Mouse (Mus musculus): ENCODE measurements around the gene Fat2. TPM values are rescaled to one million over a fixed set of nuclear protein-coding genes. Genes with fewer than 3 reads are reported as not detected.

Gene Fat2
- total RNA-seq, 2 experiments from 2014 or later, result 0.26 to 0.29 TPM

GRCm38 (mm10) chr11:55208001-55208690 lies 128.2 kb downstream of the Fat2 start:
- Histone ChIP-seq H3K4me3 (no peak overlapping the region), H3K27ac (no peak overlapping the region)
- no peak for DNase-seq (ENCODE audit: extremely low spot score in 1 of 2, low spot score in 2 of 2)
- intact Hi-C loops (cut with DNase I), result no loop called here
- no peak for TF ChIP-seq CTCF (IDR thresholded peaks at IDR 0.05)

DNA sequence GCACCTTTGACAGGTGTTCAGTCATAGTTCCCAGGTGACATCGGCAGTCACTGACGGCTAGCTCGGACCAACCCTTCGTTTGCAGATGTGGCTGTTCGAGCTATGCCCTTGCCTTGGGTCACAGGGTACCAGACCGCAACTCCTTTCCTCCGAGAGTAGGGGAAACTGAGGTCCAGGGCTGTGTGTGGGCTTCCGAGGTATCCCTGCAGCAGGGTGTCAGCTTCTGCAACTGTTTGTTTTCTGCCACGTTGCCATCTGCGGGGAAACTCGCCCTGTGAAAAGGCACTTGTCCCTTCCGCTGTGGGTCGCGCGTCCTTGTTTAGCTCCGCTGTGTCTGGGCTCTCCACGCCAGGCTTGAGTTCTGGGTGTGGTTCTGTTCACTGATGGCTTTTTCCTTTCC lies 131.8 kb downstream of the Fat2 start:
- H3K27ac ChIP-seq, result peak overlapping the region; percentile 92
- intact Hi-C loops (cut with DNase I), result loop anchor here (1.0 to 5.0 kb wide), 3 partner anchors 33 to 242 kb away; no protein-coding TSS in a partner anchor
- DNase-seq (ENCODE audit: extremely low spot score in 1 of 2, low spot score in 2 of 2), result peak in 1 of 2 experiments; percentile 35
- H3K4me3 ChIP-seq, result peak overlapping the region; percentile 96
- no peak for TF ChIP-seq CTCF (IDR thresholded peaks at IDR 0.05)

DNA sequence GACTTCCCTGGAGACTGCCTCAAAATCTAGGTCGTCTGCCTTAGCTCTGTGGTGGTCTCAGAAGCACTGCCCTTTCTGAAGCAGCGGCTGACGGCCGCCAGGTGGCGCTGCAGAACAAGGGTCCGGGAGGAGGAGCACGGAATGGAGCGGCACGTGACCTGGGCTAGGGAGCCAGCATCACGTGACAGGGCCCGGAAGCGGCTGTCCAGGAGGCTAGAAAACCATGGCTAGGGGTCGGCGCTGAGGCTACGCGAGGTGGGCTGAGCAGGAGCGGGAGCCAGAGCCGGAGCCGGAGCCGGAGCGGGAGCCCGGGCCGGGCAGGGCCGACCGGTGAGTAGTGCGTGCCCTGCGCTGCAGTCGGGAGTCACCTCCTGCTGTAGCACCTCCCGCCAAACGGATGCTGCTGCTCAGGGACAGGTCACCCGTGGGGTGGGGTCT lies 132.2 kb downstream of the Fat2 start, which contains the start of gene Slc36a1:
TSS of gene Slc36a1 (plus strand) at position 192 of the 438 bp plus-strand sequence.
- TF ChIP-seq CTCF (IDR thresholded peaks at IDR 0.05), result peak; percentile 99
- H3K27ac ChIP-seq, result peak within 1 kb of the TSS; percentile 92
- intact Hi-C loops (cut with DNase I), result loop anchor here (1.0 to 5.0 kb wide), 3 partner anchors 33 to 243 kb away; no protein-coding TSS in a partner anchor
- peak; percentile 95 to 97 for DNase-seq (ENCODE audit: extremely low spot score in 1 of 2, low spot score in 2 of 2)
- H3K4me3 ChIP-seq, result peak within 1 kb of the TSS; percentile 96

Other genes with a start within 250 kb of the Fat2 start
- 10 to 100 TPM; 30.6 to 30.7 TPM for gene Gm2a, start 238.4 kb downstream of the Fat2 start, total RNA-seq (2021)
- gene Slc36a3, start 184.9 kb downstream of the Fat2 start, total RNA-seq (2021), result not detected
- gene Slc36a2, start 151.5 kb downstream of the Fat2 start, total RNA-seq (2021), result under 1 TPM in 1 of 2 experiments, not detected in 1; 0.32 TPM
- gene Slc36a1, start 132.2 kb downstream of the Fat2 start, total RNA-seq (2021), result 10 to 100 TPM; 74.0 to 79.1 TPM
- gene Sparc, start 86.6 kb upstream of the Fat2 start, total RNA-seq (2021), result 100 to 1,000 TPM; 177 to 202 TPM
- gene Atox1, start 124.7 kb upstream of the Fat2 start, total RNA-seq (2021), result 10 to 100 TPM; 87.0 to 97.9 TPM
- gene G3bp1, start 133.1 kb upstream of the Fat2 start, total RNA-seq (2021), result 10 to 100 TPM; 34.8 to 35.0 TPM

Measured in left cerebral cortex, adult 2 months (tissue).